Mouse (Mus musculus): Measurements from ENCODE around the gene Gm28539.
"Not testable (repeated sequence)": the region's sequence is repeated elsewhere in the genome, so short reads cannot be mapped to it uniquely, and the experiment has no call there.

Gm28539 gene

DNA sequence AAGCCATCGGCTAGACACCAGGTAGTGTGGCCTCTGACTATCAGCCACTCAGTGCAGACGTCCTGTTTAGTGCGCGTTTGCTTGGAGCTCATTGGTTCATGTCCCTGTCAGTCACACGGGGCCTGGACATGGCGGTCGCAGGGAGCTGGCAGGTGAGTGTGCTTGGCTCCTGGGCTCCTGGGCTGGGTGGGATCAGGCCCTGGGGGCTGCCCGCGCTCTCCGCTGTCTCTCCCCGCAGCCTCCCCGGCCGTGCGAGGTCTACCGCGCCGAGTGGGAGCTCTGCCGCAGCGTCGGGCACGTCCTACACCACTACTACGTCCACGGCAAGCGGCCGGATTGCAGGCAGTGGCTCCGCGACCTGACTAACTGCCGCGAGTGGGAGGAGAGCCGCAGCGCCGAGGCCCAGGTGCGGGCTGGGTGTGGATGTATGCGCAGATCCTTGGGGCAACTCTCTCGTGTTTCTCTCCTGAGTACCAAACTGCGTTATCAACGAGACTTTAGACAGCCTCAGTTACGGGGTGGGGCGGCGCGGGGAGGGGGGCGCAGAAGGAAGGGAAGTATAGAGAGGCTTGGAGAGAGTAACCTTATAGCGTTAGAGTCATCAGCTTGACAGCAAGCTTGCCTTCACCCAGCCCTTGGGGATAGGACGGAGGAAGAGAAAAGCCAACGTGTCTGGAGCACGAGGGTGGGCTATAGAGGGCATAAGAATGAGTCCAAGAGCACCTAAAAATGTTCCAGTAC lies at the start of gene Gm28539, which contains the start of gene 2510002D24Rik:
Gene Gm28539, plus strand, starts transcription at position 117 of the 741 bp plus-strand sequence.
Gene 2510002D24Rik, plus strand, starts transcription at position 111 of the 741 bp plus-strand sequence.
- DNase-seq: peak; percentile 95

DNA sequence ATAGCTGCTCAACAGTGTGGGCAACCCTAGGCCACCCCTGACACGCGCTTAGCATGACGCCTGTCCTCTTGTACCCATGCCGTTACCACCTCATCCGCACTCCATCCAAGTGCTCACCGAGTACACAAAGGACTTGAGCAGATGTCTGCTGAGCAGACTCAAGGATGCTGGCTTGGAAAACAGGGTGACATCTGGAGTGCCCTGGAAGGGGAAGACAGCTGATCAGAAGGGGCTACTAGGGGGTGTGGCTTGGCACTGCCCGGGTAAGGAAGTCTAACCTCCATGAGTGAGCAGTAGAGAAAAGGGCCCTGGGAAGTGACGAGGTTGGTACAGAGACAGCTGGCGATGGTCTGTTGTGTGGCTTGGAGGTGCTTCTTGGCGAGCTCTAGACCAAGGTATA lies 49.7 kb upstream of the Gm28539 start:
- DNase-seq: no peak

DNA sequence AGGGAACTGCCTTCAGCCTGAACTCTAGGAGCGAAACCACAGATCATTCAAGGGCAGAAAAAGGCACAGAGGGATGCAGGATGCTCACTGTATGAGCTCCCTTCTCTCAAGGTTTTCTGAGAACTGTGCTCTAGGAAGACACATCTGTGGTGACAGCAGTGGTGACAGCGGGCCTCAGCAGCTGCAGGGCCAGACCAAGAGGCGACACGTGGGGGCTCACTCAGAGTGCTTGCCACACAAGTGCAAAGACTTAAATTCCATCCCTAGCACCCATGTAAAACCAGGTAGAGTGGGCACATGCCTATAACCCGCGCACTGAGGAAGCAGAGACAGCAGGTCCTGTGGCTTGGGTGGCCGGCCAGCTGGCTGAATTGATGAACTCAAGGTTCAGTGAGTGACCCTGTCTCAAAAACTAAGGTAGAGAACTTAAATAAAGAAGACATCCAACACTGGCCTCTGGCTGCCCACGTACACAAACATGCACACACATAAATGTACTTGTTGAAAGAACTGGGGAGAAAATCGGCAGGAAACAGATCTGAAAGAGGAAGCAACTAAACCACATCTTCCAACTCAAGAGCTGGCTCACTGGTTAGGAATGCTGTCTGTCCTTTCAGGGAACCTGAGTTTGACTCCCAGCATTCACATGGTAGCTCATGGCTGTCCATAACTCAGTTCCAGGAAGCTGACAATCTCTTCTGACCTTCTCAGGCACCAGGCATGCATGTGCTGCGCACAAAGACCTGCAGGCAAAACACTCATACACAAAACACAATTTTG lies 47.6 kb upstream of the Gm28539 start:
- DNase-seq: no peak

DNA sequence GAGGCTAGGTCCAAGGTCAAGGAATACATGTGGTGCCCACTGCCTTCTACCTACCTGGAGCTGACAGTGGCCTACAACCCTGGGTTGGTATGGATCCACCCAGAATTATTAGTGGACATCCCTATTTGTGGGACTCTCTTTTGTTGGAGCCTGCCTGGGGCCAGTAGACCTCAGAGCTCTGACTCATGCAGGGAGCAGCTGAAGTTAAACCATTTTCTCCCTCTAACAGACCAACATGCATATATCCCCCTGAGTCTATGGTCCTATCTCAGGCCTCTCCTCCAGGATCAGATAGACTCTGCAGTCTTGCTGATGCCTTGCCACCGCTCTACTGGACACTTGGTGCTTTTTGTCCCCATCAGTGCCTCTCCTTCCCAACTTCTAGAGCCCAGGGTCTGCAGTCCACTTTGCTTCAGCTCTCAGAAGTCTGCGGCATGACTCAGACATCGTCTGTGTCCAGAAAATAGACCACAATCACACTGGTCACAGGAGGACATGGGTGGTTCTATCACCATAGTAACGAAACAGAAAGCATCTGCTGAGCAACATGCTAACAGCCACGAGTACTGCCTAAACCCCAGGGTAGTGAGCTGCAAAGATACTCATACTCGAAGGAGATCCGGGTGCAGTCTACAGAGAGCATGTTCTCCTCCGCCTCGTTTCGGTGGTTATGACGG lies 41.0 kb upstream of the Gm28539 start:
- DNase-seq: no peak

DNA sequence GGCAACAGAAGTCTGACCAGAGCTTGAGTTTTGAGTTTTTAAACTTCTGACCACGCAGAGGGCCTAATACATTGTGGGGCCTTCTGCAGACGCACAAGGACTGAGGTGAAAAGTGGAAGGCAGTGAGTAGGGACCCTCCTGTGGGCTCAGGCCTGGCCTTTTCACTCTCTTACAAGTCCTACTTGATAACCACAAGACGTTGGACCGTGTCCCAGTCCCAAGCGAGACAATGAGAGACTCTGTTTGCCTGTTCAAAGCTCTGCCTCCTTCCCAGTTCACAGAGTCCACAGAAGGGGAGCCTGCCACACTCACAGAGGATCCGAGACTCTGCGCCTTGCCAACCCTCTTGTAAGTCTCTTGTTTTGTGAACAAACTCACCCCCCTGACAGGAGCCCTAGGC lies 39.7 kb upstream of the Gm28539 start:
- DNase-seq: no peak

DNA sequence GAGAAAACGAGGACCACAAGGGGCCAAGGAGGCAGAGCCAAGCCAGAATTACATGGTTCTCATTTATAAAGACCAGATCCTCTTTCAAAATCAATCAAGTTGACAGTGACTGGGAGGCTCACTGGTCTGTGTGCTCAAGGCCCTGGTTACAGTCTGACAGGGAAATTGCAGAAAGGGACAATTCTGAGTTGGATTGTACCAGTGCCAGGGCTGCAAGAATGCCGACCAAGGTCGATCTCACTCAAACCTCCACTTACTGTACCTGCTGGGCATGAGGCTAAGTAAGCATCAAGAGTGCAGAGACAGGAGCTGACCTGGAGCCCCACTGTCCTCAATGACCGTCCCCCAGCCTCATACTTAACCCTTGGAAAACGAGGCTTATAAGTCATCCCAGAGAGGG lies 38.2 kb upstream of the Gm28539 start:
- DNase-seq: no peak

DNA sequence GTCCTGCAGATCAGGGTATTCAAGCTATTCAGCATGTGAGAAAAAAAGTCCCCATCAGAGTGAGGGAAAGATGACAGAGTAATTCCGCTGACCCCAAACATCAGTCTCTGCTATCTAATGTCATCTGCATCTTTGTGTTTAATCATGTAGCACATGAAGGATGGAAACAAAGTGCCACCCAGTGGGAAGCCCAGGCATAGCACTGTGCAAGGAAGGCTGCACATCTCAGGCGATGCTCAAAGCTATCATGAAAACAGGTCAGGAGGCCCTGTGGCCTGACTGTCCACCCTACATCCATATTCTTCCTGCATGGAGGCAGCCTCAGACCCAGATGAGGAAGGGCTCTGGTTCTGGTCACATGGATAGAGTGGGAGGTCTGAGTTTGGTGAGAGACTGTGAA lies 37.5 kb upstream of the Gm28539 start:
- DNase-seq: peak; percentile 44 to 62

DNA sequence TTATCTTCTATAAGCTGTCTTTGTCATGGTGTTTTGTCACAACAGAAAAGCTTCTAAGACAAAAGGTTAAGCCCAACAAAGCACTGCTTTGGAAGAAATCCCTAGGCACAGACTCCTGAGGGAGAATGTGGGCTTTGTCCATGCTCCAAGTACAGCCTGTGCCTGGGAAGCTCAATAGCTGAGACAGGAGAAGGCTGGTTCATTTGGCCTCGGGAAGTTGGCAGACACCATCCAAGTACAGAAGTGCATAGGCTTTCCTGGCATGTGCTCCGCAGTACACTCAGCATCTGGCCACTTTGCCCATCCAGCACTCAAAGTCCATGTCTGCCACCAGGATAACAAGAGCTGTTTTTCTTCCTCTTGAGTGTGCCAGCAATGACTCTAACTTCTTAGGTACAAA lies 30.6 kb upstream of the Gm28539 start:
- no peak for DNase-seq

DNA sequence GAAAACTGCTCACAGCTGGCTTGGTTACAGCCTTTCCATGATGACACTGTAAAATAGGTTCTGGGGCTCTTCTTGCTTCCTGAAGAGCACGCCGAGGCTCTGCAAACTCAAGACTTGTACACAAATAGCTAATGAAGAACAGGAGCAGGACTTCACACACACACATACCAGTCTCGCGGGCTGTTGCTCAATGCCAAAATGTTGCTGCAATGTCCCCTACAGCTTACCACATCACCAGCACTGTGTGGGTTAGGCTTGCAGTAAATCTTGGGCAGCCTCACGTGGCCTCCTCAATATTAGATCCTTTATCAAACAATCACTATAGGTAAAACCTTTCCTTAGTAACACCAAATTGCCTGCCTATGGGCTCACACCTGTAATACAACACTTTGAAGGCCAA lies 27.4 kb upstream of the Gm28539 start:
- peak; percentile 28 to 29 for DNase-seq

DNA sequence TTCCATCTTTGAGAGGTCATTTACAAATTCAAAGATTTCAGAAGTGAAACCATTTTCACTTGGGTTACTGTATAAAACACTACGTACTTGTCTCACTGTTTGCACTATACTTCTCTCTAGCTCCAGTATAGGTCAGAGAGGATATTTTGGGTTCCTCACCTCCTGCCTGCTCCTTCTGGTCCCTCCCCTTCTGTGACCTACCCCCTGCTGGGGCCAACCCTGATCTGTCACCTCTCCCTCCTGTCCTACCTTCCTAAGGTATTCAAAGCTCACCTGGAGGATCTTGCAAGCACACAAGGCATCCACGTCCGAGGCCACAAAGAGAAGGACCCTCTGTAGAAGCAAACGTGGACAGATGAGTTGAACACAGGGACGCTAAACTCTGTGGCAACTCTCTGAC lies 25.4 kb upstream of the Gm28539 start:
- DNase-seq: no peak

DNA sequence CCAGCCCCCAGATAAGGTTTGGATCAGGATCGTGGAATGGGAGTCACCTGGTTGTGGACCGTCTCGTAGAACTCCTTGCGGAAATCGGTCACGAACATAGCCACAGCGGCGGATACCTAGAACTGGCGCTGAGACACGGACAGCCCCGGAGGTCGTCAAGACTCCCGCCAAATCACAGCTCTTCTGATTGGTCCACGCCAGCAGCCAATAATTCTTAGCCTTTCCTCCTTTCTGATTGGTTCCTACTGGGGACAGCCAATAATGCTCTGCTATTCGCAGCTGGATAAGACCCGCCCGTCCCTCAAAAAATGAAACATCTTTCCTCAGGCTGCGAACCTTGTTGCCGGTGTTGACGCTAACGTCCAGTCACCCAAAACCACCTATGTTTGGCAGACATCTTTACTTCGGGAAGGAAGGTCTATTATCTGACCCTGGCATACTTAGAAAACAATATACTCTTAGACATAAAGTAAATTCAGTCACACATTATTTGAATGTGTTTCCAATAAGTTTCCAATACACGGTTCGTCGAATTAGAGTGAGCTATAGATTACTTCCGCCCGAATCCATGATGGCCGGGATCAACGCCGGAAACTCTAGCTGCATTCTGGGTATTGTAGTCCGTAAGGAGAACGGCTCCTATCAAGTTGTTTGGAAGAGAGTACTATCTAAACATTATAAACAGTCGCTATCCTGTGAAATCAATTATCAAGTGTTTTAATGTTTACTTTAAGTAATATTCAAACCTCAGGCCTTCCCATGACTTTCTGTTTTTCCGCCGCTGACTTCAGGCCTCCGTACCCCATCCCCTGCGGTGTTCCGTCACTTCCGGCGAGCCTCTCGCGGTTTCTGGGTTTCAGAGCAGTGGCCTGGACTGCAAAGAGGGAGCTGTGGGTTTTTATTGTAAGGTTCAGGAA lies 24.7 kb upstream of the Gm28539 start, which contains the start of the genes Ufd1 and Cdc45:
Gene Ufd1, plus strand, starts transcription at position 312 of the 917 bp plus-strand sequence.
Gene Cdc45, minus strand, starts transcription at position 520 of the 917 bp plus-strand sequence.
- peak; percentile 91 for DNase-seq

DNA sequence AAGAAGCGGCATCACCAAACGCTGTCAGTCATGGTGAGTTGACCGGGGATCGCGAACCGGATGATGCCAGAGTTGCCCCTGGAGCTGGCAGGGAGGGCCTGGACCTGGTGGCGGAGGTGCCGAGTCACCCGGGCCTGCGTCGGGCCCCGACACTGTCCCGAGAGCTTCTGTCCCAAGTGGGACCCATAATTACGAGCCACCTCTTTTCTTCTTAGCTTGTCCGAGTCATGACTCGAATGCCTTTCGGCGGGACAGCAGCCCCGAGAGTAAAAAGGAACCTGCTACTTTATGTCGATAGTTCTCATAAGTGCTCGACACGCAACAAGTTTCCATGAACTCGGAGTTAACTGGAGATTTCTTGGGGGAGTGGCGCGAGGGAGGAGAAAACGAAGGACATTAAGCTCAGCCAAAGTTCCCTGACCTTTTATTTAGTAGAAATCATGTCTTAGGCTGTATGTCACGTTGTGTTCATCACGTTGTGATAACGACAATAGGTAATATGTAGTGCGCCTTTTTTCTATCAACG lies 23.9 kb upstream of the Gm28539 start:
- no peak for DNase-seq

DNA sequence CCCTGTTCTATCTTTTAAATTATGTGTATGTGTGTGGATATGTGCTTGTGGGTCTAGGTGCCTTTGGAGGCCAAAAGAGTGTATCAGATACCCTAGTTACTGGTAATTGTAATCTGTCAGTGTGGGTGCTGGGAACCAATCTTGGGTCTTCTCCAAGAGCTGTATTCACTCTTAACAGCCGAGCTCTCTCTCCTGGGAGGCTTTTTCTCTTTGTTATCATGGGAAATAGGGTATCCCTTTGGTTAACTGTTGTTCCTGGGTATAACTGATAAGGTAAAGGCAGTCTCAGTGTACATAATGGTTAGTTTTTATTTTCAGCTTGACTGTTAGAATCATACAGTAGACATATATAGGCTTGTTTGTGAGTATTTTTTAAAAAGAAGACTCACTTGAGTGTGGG lies 14.0 kb upstream of the Gm28539 start:
- no peak for DNase-seq

DNA sequence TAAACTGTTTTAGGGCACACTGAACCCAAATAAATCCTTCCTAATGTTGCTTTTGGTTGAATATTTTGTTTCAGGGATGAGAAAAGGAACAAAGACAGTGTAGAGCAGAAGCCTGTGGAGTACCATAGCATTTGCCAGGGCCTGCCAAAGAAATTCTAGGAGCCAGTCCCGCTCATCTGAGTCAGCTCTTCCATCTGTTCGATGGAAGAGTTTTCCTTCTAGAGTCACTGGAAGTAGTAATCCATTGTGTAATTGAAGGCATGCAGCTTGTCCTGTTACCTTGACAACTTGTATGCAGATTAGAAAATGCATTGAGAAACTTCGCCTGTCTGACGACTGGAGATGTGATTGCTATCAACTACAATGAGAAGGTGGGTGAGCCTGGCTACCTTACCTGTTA lies 13.5 kb upstream of the Gm28539 start:
- DNase-seq: no peak

DNA sequence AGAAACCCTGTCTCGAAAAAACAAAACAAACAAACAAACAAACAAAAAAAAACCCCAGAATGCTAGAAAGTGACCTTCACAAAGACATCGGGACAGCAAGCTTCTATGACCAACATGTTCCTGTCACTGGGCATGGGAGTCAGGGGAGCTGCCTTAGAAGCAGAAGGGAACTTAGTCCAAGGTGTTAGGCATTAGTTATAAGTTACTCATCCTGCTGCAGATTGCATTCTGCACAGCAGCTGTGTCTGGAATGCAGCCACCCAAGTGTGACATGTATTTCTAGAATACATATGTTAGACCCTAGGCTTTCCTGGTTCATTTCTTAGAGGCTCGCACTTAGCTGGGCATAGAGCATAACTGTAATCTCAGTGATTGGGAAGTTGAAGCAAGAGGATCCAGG lies 7.8 kb upstream of the Gm28539 start:
- no peak for DNase-seq

DNA sequence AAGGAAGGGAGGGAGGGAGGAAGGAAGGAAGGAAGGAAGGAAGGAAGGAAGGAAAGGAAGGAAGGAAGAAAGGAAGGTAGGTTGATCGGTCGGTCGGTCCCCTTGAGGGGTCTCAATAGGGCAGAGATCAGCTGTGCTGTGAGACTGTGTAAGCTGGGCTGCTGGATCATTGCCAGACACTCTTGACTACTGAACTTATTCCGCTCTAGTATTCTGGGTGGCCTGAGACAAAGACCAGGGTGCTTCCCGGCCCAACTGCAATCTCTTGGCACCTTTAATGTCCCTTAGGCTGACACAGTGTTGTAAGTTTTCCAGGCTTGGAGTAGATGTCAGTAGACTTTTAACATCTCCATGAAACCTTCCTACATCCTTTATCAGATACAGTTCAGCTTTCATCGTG lies 7.3 kb upstream of the Gm28539 start:
- no peak for DNase-seq

DNA sequence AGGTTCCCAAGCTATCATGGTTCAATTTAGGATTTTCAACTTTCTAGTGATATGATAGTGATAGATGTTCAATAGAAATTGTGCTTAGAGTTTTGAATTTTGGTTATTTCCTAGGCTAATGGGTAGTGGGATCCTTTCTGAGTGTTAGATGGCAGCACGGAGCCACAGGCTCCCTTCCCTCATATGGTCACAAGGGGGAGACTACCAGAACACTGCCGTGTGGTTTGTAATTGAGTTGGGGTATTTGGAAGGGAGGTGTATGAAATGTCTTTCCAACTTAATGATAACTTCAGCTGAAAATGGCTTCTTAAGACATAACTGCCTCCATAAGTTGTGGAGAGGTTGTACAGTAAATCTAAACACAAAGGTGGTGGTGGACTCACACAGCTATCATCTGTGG lies 2.9 kb upstream of the Gm28539 start:
- DNase-seq: no peak

DNA sequence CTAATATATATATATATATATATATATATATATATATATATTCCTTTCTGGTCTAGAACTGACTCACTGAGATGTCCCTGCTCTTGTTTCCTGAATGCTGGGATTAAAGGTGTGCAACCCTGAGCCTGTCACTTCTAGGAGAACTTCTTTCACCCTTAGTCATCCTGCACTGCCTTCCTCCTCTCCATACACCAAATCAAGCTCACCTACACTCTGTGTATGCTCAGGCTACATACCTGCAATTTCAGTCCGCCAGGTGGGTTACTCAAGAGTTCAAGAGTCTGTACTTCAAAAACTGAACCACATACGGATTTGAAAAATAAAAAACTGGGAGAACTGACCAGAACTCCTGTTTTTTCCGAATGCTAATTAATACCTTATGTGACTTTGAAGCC lies 314 bp upstream of the Gm28539 start:
- DNase-seq: no peak

DNA sequence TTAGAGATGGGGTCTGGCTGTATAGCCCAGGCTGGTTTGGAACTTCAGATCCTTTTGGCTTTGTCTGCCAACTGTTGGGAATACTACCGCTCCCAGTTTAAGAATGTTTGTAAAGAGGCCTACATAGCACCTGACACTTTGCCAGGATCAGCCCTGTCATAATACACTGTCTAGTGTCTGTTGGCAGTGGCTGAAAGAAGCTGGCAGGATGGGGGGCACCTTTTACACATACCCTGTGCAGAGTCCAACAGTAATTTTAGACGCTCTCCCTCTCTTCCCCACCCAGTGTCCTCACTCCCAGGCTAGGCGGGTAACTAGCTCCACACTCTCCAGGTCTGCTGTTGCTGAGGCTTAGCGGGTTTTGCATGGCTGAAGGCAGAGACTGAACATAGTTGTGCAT lies 2.0 kb downstream of the Gm28539 start:
- no peak for DNase-seq

DNA sequence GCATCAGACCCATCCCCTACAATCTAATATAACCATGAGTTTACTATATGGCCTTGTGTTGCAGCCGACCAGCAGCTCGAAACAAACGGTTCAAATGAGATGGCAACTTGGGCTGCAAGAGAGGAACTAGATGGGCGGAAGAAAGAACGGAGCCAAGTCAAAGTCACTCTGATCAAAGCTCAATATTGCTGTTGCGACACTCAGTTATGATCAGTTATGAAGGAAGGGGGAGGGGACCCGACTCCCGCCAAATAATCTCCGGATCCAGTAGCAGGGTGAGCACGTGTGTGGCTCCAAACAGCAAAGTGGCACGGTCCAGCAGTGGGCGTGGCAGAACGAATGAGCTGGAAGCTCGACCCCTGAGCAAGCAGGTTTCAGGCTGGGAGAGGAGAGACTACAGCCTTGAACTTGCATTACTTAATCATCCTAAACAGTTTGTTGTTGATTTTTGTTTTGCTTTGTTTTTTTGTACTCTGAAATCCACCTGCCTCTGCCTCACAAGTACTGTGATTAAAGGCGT lies 10.0 kb downstream of the Gm28539 start:
- DNase-seq: no peak

DNA sequence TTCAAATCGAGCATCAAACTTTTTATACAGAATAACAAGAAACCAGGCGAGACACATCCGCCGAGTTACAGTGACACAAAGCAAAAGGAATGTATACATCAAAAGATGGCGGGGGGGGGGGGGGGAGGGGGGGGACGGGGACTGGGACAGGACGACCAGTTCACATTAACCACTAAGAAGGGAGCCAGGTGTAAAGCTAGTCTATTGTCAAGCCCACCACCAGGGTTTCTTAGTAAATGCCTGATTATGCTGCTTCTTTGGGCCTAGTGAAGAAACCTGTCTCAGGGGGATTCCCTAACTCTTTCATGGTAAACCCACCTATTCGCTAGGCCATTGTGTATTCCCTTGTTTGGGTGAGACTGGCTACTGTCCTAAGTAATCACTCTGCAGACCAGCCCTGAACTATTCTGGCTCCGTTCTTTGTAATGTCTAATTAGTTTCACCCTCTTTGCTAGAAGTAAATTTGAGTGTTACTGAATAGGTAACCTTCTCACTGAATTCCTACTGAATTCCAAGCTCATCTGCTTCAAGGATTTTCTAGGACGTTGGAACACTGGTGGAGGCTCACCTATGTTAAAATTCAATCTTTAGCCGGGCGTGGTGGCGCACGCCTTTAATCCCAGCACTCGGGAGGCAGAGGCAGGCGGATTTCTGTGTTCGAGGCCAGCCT lies 13.3 kb downstream of the Gm28539 start:
- DNase-seq: not testable (repeated sequence)
